Mouse (Mus musculus) lung, adult 2 months (tissue): ENCODE results near the gene Gjc1. TPM values are rescaled to one million over a fixed set of nuclear protein-coding genes. Genes with fewer than 3 reads are reported as not detected.

Experiments used
- DNase-seq: peaks from one replicate; pipeline ENCODE4 v3.0.0; 2022
- H3K4me1 ChIP-seq: fragments of 200-500 bp; 2 replicates; pipeline ENCODE4 v1.6.1; 2011; ENCODE audit warnings: low read length; ENCODE audit not compliant: control insufficient read depth, insufficient read depth
- H3K4me3 ChIP-seq: fragments of 200-500 bp; replicated peaks from 2 replicates; pipeline ENCODE3; 2011; ENCODE audit warnings: low read depth, mild to moderate bottlenecking, control low read depth, low read length; ENCODE audit errors: extremely low read depth
- CTCF ChIP-seq: fragments of 200-500 bp; IDR thresholded peaks from 2 replicates; pipeline ENCODE4 v1.5.1; 2011; ENCODE audit warnings: mild to moderate bottlenecking, low read length, control low read depth; ENCODE audit not compliant: insufficient read depth
- POLR2A ChIP-seq: fragments of 200-500 bp; IDR thresholded peaks from 2 replicates; pipeline ENCODE4 v1.6.1; 2011; ENCODE audit warnings: low read depth, mild to moderate bottlenecking, control low read depth, low read length, borderline replicate concordance; ENCODE audit errors: extremely low read depth
- WGBS: fragments of 180-500 bp; shearing (Covaris S2); methylation state at CpG from one replicate; pipeline ENCODE4 v1.1.7; 2018; 5-methylcytosine and 5-hydroxymethylcytosine counted together
- polyA plus RNA-seq: library from polyadenylated mRNA; depleted of rRNA; stranded (reverse); fragments of >200 nt; gene quantifications from 2 replicates; pipeline ENCODE4 v1.2.3, GENCODE M21; 2012

Gjc1 gene
- polyA plus RNA-seq, 1 experiment: 14.8 TPM

- 74% methylated on average over 5 of the region's 5 CpGs for WGBS
- DNase-seq: no peak
- no peaks in the 10 kb centered on the region for H3K4me1 ChIP-seq
- H3K4me3 ChIP-seq: no peak overlapping the region
- TF ChIP-seq CTCF (no peak), POLR2A (no peak)
Observed at GRCm38 (mm10) chr11:102765416-102765815, 54.1 kb downstream of the Gjc1 start.

- no peaks in the 10 kb centered on the region for H3K4me1 ChIP-seq
- TF ChIP-seq CTCF (no peak), POLR2A (no peak)
- WGBS: 74% methylated on average over 11 of the region's 11 CpGs
- no peak overlapping the region for H3K4me3 ChIP-seq
- no peak for DNase-seq
Observed at GRCm38 (mm10) chr11:102763009-102763767, 56.3 kb downstream of the Gjc1 start.

DNA sequence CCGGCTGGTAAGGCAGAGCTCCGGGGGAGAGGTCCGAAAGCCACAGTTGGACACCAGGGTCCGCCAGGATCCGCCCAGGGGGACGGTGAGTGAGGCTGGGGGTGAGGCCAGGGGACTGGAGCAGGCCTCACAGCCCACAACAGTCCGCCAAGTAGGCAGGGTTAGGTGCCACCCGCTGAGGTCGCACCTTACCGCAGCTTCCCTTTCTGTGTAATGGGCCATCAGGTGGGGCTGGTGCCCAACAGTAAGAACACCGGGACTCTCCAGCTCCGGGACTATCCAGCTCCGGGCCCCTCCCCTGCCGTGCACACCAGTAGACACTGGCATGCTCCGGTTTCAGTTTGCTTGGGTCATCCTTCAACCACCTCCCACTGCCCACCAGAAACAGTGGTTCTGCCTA, 57.3 kb downstream of the Gjc1 start:
- Histone ChIP-seq H3K4me1 (no peaks in the 10 kb centered on the region), H3K4me3 (no peak overlapping the region)
- DNase-seq: no peak
- no peak for TF ChIP-seq CTCF
- 24% methylated on average over 15 of the region's 15 CpGs for WGBS

DNA sequence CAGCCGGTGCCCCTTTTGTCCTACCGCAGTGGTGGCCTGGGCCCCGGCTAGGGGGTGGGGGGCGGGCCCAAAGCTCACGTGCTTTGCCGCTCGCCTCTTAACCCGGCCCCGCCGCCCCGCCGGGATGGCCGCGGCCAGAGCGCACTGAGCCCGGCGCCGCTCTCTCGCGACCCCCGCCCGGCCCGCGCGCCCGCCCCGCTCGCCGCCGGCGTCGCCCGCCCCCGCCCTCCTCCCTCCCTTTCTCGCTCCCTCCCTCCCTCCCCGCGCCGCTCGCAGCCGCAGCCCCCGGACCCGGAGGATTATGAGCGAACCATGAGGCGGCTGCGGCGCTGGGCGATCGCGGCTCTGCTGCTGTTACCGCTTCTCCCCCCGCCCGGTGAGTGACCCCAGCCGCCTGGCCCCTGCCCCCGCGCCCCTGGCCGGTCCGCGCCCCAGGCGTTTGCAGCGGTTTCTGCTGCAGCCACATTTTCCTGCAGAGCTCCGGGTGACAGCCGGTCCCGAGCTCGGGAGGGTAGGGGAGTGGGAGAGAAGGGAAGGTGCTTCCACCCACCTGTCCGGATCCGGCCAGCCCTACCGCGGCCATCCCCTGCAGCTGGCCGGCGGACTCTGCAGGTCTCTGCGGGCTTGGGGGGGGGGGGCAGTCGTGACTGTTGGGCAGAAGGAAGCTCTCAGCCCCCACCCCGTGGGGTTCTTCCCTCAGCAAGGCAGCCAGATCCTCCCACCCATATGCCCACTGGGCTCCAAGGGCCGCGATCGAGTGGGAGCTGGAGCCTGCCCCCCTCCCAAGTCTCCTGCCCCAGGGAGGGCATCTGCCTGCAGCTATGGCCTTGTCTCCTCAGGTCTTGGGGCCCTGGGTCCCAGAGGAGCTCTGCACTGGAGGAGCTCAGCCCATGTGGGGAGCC, 57.9 kb downstream of the Gjc1 start, which contains the start of gene Adam11:
Gene Adam11, plus strand, starts transcription at position 131 of the 902 bp plus-strand sequence.
- H3K4me3 ChIP-seq: peak within 1 kb of the TSS; percentile 13
- TF ChIP-seq CTCF (no peak), POLR2A (no peak)
- H3K4me1 ChIP-seq: no peaks in the 10 kb centered on the region
- no peak for DNase-seq
- 2% methylated on average over 59 of the region's 76 CpGs for WGBS

GRCm38 (mm10) chr11:102760805-102761308, 58.6 kb downstream of the Gjc1 start:
- no peak for DNase-seq
- TF ChIP-seq POLR2A (no peak), CTCF (no peak)
- Histone ChIP-seq H3K4me1 (no peaks in the 10 kb centered on the region), H3K4me3 (no peak overlapping the region)
- 38% methylated on average over 6 of the region's 6 CpGs for WGBS

GRCm38 (mm10) chr11:102758977-102759376, 60.5 kb downstream of the Gjc1 start:
- Histone ChIP-seq H3K4me1 (no peaks in the 10 kb centered on the region), H3K4me3 (no peak overlapping the region)
- WGBS: 71% methylated on average over 2 of the region's 2 CpGs
- DNase-seq: no peak
- TF ChIP-seq POLR2A (no peak), CTCF (no peak)

DNA sequence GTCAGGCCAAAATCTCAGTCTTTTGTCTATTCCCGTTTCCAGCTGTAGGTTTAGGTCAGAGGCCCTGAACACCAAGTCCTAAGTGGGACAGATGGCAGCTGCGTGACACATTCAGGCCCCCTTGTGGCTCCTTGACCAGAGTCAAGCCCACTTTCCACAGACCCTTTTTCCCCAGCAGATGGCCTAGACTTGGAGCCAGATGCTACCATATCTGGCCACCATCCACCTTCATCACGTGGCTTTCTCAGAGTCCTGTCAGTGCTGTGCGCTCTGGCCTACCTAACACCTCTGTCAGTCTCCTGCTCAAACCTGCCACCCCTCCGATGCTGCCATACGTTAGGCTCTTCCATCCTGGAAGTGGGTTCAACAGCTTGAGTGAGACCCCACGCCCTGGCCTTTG, 64.1 kb downstream of the Gjc1 start:
- Histone ChIP-seq H3K4me1 (no peaks in the 10 kb centered on the region), H3K4me3 (no peak overlapping the region)
- no peak for DNase-seq
- TF ChIP-seq POLR2A (no peak), CTCF (no peak)
- WGBS: 70% methylated on average over 7 of the region's 7 CpGs

GRCm38 (mm10) chr11:102754416-102754815, 65.1 kb downstream of the Gjc1 start:
- TF ChIP-seq POLR2A (no peak), CTCF (no peak)
- 47% methylated on average over 4 of the region's 4 CpGs for WGBS
- Histone ChIP-seq H3K4me1 (no peaks in the 10 kb centered on the region), H3K4me3 (no peak overlapping the region)
- no peak for DNase-seq

DNA sequence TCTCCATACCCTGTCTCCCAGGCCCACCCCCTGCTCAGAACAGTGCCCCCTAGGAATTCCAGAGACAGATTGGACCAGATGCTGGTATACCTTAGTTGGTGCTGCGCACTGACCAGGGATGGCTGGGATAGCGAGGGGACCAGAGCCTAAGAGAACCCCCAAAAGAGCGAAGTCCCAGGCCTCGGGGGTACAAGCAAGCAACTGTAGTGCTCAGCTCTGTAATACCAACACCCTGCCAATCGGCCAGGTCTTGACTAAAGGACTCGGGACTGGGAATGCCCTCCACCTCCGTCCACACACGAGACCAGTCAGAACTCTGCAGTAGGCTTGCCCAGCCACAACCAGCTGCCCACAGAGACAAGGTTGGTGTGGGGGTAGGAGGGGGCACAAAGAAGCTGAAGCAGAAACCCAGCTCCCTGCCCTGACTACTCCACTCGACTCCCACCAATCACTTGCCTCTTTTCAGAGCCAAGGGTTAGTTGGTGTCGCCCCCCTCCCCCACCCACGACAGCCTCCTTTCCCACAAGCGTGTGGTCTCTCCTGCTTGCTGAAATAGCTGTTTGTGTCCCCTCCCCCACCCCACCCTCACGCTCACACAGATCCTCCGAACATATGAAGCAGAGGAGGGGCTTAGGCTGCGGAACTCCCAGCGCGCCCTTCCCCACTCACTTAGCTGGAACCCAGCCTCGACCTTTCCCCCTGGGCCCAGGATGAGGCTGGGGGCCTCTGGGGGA, 65.7 kb downstream of the Gjc1 start:
- Histone ChIP-seq H3K4me1 (no peaks in the 10 kb centered on the region), H3K4me3 (no peak overlapping the region)
- no peak for TF ChIP-seq POLR2A
- TF ChIP-seq CTCF: no peak
- 46% methylated on average over 17 of the region's 18 CpGs for WGBS
- no peak for DNase-seq
